Comparison of ENCODE assay signal across 8 mouse cellular contexts in genomic region chr10:81304597-81305238, GRCm38 (mm10). TPM values are rescaled to one million over a fixed set of nuclear protein-coding genes. Genes with fewer than 3 reads are reported as not detected.
DNase-seq lines count a peak whose midpoint lies in the region; ATAC-seq and TF ChIP-seq lines count a peak whose summit lies in the region.

No protein-coding gene starts in this region.

- H3K36me3 ChIP-seq in heart, postnatal 0 days (replicated peaks; ENCODE audit: control insufficient read depth, insufficient read depth, low read length) = peaks cover 42% of the 10 kb centered on the region
- peaks cover 35% of the 10 kb centered on the region for H3K36me3 ChIP-seq in lung, embryonic 16.5 days (ENCODE audit: control insufficient read depth, insufficient read depth, low read length)

- TF ChIP-seq CTCF in heart, postnatal 0 days (IDR thresholded peaks at IDR 0.05; ENCODE audit: low read depth) = peak; percentile 80

- H3K4me2 ChIP-seq in heart, postnatal 0 days (ENCODE audit: low read depth, low read length) = no peak overlapping the region
- H3K4me2 ChIP-seq in lung, embryonic 16.5 days (ENCODE audit: low read depth, low read length) = no peak overlapping the region

- 21% methylated on average over 6 of the region's 9 CpGs for WGBS in heart, postnatal 0 days
- WGBS in lung, embryonic 16.5 days = 20% methylated on average over 6 of the region's 9 CpGs

- no peak overlapping the region for H3K27ac ChIP-seq in heart, postnatal 0 days (ENCODE audit: low read depth)
- H3K27ac ChIP-seq in lung, embryonic 16.5 days (ENCODE audit: low read length) = no peak overlapping the region

- H3K27me3 ChIP-seq in heart, postnatal 0 days (ENCODE audit: control insufficient read depth, insufficient read depth, low read length) = no peaks in the 10 kb centered on the region
- H3K27me3 ChIP-seq in lung, embryonic 16.5 days (ENCODE audit: control insufficient read depth, insufficient read depth, low read depth, low read length) = no peaks in the 10 kb centered on the region

- no peak overlapping the region for H3K9ac ChIP-seq in heart, postnatal 0 days (replicated peaks; ENCODE audit: low read depth, low read length)
- no peak overlapping the region for H3K9ac ChIP-seq in lung, embryonic 16.5 days (ENCODE audit: low read length)

- DNase-seq in heart, postnatal 0 days (ENCODE audit: low spot score) = peak; percentile 67
- DNase-seq in heart, postnatal 25 days (ENCODE audit: low spot score) = no peak
- peak; percentile 80 for DNase-seq in brain, adult 2 months (ENCODE audit: low read depth, low spot score)
- DNase-seq in heart, postnatal 10 days = peak; percentile 57 to 80
- DNase-seq in spleen, postnatal 4 days (ENCODE audit: low spot score in 2 of 2) = peak; percentile 62 to 87
- DNase-seq in frontal cortex, postnatal 25 days (ENCODE audit: low spot score in 2 of 2) = no peak

- no peak for TF ChIP-seq EP300 in heart, postnatal 0 days (IDR thresholded peaks at IDR 0.05; ENCODE audit: low read depth)

- intact Hi-C loops in heart, postnatal 25 days (cut with DNase I) = loop anchor here (1.0 kb wide), 1 partner anchor 15 kb away; no protein-coding TSS in a partner anchor
- intact Hi-C loops in heart, postnatal 10 days (cut with DNase I) = loop anchor here (1.0 kb wide), 1 partner anchor 15 kb away; no protein-coding TSS in a partner anchor

- peak; percentile 19; the same call in 1 of the 2 replicates for ATAC-seq in heart, postnatal 0 days (ENCODE audit: insufficient read depth, low read depth)
- ATAC-seq in CD4-positive, CD25-positive, alpha-beta regulatory T cell, adult 4 months = peak; percentile 36
- ATAC-seq in lung, embryonic 16.5 days (ENCODE audit: low read depth) = peak; percentile 18; the same call in 1 of the 2 replicates

- no peak overlapping the region for H3K4me3 ChIP-seq in heart, postnatal 0 days (ENCODE audit: low read depth, low read length)
- H3K4me3 ChIP-seq in lung, embryonic 16.5 days (ENCODE audit: low read length) = no peak overlapping the region

- H3K9me3 ChIP-seq in heart, postnatal 0 days (replicated peaks; ENCODE audit: control insufficient read depth, low read length) = no peaks in the 10 kb centered on the region
- no peaks in the 10 kb centered on the region for H3K9me3 ChIP-seq in lung, embryonic 16.5 days (ENCODE audit: control insufficient read depth, low read length)

- peaks cover 36% of the 10 kb centered on the region for H3K4me1 ChIP-seq in heart, postnatal 0 days (ENCODE audit: control insufficient read depth, insufficient read depth)
- peaks cover 29% of the 10 kb centered on the region for H3K4me1 ChIP-seq in lung, embryonic 16.5 days (replicated peaks; ENCODE audit: control insufficient read depth, insufficient read depth, low read length)

RNA-seq across cellular contexts. Expression of gene Pip5k1c, which starts 12.0 kb away (rescaled TPM):
- 38.5 and 44.3 TPM in 2 replicates for total RNA-seq in heart, postnatal 0 days (2014; rRNA removed; ENCODE audit: low replicate concordance)
- polyA plus RNA-seq in heart, postnatal 0 days (2015; fragmentation: Nextera tagmentation; extraction: Ambion mirVana) = 20.9 and 21.4 TPM in 2 replicates
- 10 to 100 TPM; 30.0 to 33.7 TPM for total RNA-seq in heart, postnatal 25 days (2021)
- polyA plus RNA-seq in CD4-positive, CD25-positive, alpha-beta regulatory T cell, adult 4 months (2017; shearing (Covaris generic)) = 10 to 100 TPM; 14.6 to 15.1 TPM
- total RNA-seq in heart, postnatal 10 days (2021) = 10 to 100 TPM; 43.2 to 46.4 TPM
- polyA plus RNA-seq in lung, embryonic 16.5 days (2015; fragmentation: Nextera tagmentation; extraction: Ambion mirVana) = 41.0 and 43.1 TPM in 2 replicates

RNA-seq across cellular contexts. Expression of gene Tjp3, which starts 13.3 kb away (rescaled TPM):
- 0.12 and 2.3 TPM in 2 replicates for total RNA-seq in heart, postnatal 0 days (2014; rRNA removed; ENCODE audit: low replicate concordance)
- polyA plus RNA-seq in heart, postnatal 0 days (2015; fragmentation: Nextera tagmentation; extraction: Ambion mirVana) = 0.51 and 0.62 TPM in 2 replicates
- total RNA-seq in heart, postnatal 25 days (2021) = not detected
- 1 to 10 TPM; 2.4 to 2.6 TPM for polyA plus RNA-seq in CD4-positive, CD25-positive, alpha-beta regulatory T cell, adult 4 months (2017; shearing (Covaris generic))
- under 1 TPM; 0.14 to 0.37 TPM for total RNA-seq in heart, postnatal 10 days (2021)
- 29.3 and 32.9 TPM in 2 replicates for polyA plus RNA-seq in lung, embryonic 16.5 days (2015; fragmentation: Nextera tagmentation; extraction: Ambion mirVana)

RNA-seq across cellular contexts. Expression of gene Cactin, which starts 16.2 kb away (rescaled TPM):
- total RNA-seq in heart, postnatal 0 days (2014; rRNA removed; ENCODE audit: low replicate concordance) = 14.3 and 14.9 TPM in 2 replicates
- 12.8 and 13.7 TPM in 2 replicates for polyA plus RNA-seq in heart, postnatal 0 days (2015; fragmentation: Nextera tagmentation; extraction: Ambion mirVana)
- total RNA-seq in heart, postnatal 25 days (2021) = 10 to 100 TPM; 13.5 to 16.6 TPM
- polyA plus RNA-seq in CD4-positive, CD25-positive, alpha-beta regulatory T cell, adult 4 months (2017; shearing (Covaris generic)) = 1 to 10 TPM; 4.2 to 4.7 TPM
- total RNA-seq in heart, postnatal 10 days (2021) = 10 to 100 TPM; 21.0 to 23.6 TPM
- polyA plus RNA-seq in lung, embryonic 16.5 days (2015; fragmentation: Nextera tagmentation; extraction: Ambion mirVana) = 36.6 and 37.9 TPM in 2 replicates

RNA-seq across cellular contexts. Expression of gene Tbxa2r, which starts 23.8 kb away (rescaled TPM):
- 4.7 and 10.5 TPM in 2 replicates for total RNA-seq in heart, postnatal 0 days (2014; rRNA removed; ENCODE audit: low replicate concordance)
- 6.3 and 7.0 TPM in 2 replicates for polyA plus RNA-seq in heart, postnatal 0 days (2015; fragmentation: Nextera tagmentation; extraction: Ambion mirVana)
- 1 to 10 TPM; 4.8 to 5.7 TPM for total RNA-seq in heart, postnatal 25 days (2021)
- polyA plus RNA-seq in CD4-positive, CD25-positive, alpha-beta regulatory T cell, adult 4 months (2017; shearing (Covaris generic)) = 10 to 100 TPM; 19.3 to 22.0 TPM
- total RNA-seq in heart, postnatal 10 days (2021) = 1 to 10 TPM; 7.7 to 8.5 TPM
- polyA plus RNA-seq in lung, embryonic 16.5 days (2015; fragmentation: Nextera tagmentation; extraction: Ambion mirVana) = 18.6 and 19.6 TPM in 2 replicates

RNA-seq across cellular contexts. Expression of gene Apba3, which starts 38.0 kb away (rescaled TPM):
- 84.8 and 114 TPM in 2 replicates for total RNA-seq in heart, postnatal 0 days (2014; rRNA removed; ENCODE audit: low replicate concordance)
- 45.2 and 46.1 TPM in 2 replicates for polyA plus RNA-seq in heart, postnatal 0 days (2015; fragmentation: Nextera tagmentation; extraction: Ambion mirVana)
- total RNA-seq in heart, postnatal 25 days (2021) = 100 to 1,000 TPM in 1 of 2 experiments, 10 to 100 TPM in 1; 98.4 to 123 TPM
- polyA plus RNA-seq in CD4-positive, CD25-positive, alpha-beta regulatory T cell, adult 4 months (2017; shearing (Covaris generic)) = 10 to 100 TPM; 12.5 to 14.8 TPM
- total RNA-seq in heart, postnatal 10 days (2021) = 10 to 100 TPM; 66.5 to 68.3 TPM
- polyA plus RNA-seq in lung, embryonic 16.5 days (2015; fragmentation: Nextera tagmentation; extraction: Ambion mirVana) = 61.2 and 69.2 TPM in 2 replicates

Comparison
In these comparisons a context has a peak if more than half of its experiments do, and no peak if none do; other contexts are left out.
1. DNase-seq: peak in heart, postnatal 0 days (single experiment), brain, adult 2 months (single experiment), heart, postnatal 10 days (2 of 2) and spleen, postnatal 4 days (2 of 2); none in heart, postnatal 25 days (single experiment) and frontal cortex, postnatal 25 days (0 of 2).
2. Peak in every context shown above with its lines, with median percentiles within 50 percentile points of each other: ATAC-seq.